Mouse (Mus musculus) right cerebral cortex, postnatal 4 days (tissue): ENCODE results near the gene Gdpd5.

Experiments
- DNase-seq: peaks from one replicate; pipeline ENCODE4 v3.0.0-alpha.2; 2022

Gene Gdpd5

DNA sequence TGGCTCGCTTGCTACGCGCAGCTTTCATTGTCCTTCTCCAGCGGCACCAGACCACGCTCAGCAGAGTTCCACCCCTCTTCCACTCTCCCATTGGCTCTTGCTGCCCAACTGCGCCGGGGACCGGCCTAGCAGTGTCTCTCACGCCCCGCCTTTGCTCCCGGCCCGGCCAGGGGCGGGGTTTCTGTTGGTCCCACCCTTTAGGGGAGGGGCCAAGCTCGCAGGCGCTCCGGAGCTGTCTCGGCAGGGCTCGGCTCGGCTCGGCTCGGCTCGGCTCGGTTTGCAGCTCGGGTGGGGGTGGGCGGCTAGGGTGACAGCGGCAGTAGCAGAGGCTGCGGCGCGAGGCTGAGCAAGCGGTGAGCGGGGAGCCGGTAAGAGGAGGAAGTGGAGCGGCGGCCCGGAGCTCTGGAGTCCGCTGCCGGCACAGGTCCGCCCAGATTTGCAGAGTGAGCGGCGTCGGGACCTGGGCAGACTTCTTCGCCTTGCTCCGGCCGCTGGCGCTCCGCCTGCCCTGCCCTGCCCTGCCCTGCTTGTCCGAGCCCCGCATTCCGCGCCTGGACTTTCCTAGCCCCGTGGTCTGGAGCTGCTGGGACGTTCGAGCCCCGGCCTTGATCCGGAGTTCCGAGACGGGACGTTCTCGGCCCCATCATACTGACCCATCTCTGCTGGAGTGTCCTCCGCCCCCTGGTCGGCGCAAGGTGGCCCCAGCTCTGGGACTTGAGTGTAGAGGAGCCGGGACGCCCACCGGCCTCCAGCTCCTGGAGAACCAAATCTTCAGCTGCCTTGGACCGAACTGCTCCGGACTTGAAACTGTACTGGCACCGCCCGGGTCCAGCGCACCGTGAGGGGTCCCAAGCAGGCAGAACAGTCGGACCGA is at the start of gene Gdpd5:
TSS of gene Gdpd5 (plus strand) at position 201 of the 874 bp plus-strand sequence.
- DNase-seq = peak; percentile 99

DNA sequence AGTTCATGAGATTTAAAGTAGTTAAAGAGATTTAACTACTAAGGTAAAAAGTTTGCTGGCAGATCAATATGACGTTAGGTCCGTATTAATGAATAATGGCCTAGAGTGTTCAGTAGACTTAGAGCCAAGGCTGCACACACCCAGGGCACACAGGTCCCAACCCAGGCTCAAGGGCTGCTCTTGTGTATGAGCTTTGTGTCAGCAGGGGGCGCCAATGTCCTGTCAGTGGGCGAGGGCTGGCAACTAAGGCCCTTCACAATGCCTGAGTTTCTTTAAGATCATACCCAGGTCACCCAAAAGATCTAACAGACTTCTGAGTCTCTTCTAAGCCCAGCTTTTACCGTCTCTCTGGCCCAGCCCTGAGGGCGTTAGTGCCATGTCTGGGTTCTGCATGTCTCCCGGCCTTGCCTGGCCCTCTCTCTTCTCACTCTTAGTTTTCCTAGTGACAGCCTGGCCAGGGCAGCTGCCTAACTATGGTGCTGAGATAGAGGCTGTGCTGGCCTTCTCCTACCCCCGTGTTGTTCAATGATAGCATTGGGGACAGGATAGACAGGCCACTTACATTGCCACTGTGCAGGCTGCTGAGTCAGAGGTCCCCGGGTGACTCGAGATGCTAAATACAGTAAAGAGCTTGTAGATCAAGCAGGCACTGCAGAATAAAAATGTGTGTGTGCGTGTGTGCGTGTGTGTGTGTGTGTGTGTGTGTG is 48.3 kb upstream of the Gdpd5 start:
- DNase-seq = peak; percentile 87

DNA sequence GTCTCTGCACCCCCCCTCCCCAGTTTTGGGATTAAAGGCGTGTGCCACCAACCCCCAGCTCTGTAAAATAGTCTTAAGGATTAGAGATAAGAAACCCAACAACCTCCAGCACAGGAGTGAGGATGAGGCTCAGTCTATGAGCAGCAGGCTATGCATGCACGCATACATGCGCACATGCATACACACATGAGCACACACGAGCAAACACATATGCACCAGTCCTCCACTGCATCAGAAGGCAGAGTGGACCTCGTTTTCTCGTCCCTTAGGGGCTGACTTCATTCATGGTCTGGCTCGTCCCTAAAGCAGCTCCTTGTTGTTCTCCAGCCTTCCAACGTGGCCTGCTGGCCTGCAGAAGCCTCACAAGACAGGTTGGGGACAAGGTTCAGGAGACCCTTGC is 40.5 kb upstream of the Gdpd5 start:
- no peak for DNase-seq

- no peak for DNase-seq
Observed at GRCm38 (mm10) chr7:99343577-99343976, 37.6 kb upstream of the Gdpd5 start.

DNA sequence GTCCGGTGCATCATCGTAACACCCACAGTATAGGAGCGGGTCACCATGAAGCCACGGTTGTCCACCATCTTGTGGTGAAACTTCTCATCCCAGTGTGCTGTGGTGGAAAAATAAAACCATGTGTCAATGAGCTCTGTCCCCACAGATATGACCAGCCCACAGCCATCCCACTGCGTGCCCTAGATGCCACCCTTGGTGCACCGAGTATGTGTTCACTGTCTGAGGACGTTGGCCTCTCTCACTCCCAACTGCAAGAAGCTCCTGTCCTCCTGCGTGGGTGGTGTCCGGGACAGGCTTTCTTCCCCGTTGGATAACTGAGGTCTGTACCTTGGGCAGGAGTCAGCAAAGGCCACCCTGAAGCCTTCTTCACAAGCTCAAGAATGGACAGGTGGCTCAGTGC is 33.9 kb upstream of the Gdpd5 start:
- DNase-seq = no peak

GRCm38 (mm10) chr7:99348883-99349282 is 32.3 kb upstream of the Gdpd5 start:
- DNase-seq = no peak

- no peak for DNase-seq
Observed at GRCm38 (mm10) chr7:99349782-99350720, 31.2 kb upstream of the Gdpd5 start.

DNA sequence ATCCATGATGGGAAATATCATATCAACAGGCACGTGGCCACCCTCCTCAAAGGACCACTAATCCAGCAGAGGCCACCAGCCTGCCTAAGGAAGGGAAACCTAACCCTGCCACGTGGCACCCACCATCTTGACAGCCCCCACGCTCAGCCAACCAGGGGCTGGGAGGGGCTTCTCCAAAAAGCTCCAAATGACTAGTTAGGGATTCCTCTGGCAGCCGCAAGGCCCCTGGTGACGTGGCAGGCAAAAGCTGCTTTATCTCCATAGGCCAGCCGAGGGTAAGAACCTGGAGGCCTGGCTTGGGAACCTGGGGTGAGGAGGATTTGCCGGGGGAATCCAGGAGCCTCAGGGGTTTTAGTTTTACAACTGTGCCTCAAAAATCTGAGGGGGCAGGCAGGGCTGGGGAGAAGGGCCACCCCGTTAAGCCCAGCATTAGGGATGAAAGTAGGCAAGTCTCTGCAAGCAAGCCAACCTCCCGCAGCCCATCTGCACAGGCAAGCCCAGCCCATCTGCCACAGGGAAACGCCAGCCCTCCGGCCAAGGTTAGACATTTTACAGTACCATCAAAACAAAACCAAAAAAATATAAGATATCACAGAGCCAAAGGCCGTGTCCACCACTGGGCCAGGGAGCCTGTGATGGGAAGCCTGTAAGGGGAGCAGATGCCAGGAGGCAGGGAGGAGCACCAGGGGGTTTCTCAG is 30.0 kb upstream of the Gdpd5 start:
- no peak for DNase-seq

- DNase-seq = no peak
Observed at GRCm38 (mm10) chr7:99351802-99352517, 29.3 kb upstream of the Gdpd5 start.

GRCm38 (mm10) chr7:99352526-99353400 is 28.5 kb upstream of the Gdpd5 start, which contains the start of gene Serpinh1:
Gene Serpinh1, minus strand, starts transcription at chr7:99353239.
- peak; percentile 51 for DNase-seq

DNA sequence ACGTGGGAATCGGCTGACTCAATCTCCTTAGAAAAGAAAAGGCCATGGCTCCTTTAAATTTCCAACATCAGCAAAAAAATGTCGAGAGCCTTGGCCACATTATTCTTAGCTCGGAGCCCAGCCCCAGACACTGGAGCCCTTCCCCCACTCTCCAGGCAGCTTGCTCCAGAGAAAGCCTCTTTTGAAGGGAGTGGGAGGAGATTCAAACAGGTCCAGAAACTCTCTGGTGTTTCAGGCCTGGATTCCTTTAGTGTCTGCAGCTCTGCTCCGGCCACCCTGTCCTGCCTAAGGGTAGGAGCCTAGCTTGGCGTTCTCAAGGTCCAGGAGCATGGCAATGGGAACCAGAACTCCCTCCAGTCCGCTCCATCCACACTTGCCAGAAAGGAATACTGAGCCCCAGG is 25.5 kb upstream of the Gdpd5 start:
- peak; percentile 66 for DNase-seq

DNA sequence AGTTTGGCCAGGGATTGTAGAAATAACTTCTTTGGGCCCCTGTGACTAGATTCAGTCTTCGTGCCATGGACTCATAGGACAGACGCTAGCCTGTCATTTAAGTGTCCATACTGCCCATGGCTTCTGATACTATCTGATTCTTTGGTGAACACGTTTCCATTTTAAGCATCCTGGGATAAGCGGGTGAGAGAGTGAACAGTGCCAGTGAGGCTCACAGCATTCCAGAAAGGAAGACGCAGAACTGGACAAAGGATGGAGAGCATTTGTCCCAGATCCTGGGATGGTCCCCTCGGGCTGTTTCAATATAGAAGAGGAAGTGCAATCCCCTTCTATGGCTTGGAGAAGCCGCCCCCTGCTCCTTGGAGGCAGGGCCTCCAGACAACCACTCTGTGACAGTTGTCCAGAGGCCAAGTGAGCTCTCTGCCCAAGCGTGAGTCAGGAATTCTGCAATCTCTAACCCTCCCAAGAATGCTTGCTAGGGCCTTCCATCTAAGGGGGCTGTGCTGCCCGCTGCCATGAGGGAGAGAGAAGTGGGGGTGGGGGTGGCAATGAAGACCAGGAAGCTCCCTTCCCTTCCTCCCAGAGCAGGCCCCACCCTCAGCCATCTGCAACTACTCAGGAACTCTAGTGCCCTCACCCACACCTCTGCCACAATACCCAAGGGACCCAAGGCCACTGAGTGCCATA is 24.8 kb upstream of the Gdpd5 start:
- no peak for DNase-seq

DNA sequence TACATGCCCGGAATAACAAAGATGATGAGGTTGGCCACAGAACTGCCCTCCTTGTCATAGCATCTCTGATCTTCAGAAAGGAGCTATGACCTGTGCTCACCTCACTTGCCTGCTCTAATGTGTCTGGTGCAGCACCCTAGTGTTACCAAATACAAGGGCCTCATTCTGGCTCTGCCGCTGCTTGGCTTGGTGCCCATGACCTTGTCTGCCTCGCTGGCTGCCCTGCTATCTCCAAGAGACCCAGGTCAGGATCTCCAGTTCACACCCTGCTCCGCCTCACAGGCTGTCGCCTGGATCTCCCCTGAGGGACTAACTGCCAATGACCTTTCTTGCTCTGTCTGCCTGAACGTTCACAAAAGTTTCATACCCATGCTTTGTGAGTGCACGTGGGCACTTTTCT is 24.0 kb upstream of the Gdpd5 start:
- no peak for DNase-seq

DNA sequence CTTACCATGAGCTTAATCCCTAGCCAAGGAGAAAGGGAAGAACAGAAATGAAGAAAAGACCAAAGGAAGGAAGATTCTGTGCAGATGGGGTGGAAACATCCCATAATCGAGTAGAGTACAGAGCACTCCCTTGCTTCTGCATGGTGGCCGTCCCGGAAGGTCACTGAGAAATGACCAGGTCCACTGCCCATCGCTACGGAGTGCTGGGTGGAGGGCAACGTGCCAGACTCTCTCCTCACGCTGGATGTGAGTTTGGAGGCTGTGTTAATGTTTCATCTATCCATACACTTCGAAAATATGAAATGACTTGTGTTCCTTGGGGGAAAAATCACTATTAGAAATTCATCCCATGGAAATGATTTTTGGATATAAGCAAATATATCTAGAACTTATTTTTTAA is 22.8 kb upstream of the Gdpd5 start:
- no peak for DNase-seq

DNA sequence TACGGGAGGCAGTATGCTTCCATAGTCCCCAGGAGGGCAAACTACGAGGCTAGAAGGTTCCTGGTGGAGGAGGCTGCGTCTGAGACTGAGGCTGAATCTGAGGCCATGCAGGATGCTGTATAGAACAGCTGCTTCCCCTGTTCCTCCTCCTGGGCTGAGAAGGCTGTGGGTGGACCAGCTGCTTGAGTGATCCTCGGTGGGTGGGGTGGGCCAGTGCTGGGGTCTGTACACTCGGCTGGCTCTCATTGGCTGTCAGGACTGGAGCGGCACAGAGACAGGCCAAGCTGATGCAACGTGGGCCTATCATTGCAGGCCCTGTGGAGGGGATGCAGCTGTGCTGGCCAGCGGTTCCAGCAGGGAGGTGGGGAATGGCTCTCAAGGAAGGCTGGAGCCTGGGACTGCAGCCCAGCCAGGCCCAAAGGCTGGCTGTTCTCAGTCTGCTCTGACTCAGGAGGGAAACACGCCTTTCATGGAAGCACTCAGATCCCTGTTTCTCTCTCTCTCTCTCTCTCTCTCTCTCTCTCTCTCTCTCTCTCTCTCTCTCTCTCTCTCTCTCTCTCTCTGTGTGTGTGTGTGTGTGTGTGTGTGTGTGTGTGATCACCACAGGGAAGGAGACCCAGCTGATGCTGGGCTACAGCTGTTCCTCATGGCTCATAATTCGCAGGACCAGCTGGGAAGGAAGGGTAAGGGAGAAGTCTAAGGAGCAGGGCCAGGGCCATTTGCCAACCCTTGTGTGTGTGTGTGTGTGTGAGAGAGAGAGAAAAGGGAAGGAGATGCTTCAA is 21.0 kb upstream of the Gdpd5 start:
- DNase-seq = peak; percentile 60

- no peak for DNase-seq
Observed at GRCm38 (mm10) chr7:99360803-99361414, 20.3 kb upstream of the Gdpd5 start.

GRCm38 (mm10) chr7:99362137-99362536 is 19.1 kb upstream of the Gdpd5 start:
- DNase-seq = no peak

- DNase-seq = peak; percentile 51
Observed at GRCm38 (mm10) chr7:99365069-99365468, 16.1 kb upstream of the Gdpd5 start.

DNA sequence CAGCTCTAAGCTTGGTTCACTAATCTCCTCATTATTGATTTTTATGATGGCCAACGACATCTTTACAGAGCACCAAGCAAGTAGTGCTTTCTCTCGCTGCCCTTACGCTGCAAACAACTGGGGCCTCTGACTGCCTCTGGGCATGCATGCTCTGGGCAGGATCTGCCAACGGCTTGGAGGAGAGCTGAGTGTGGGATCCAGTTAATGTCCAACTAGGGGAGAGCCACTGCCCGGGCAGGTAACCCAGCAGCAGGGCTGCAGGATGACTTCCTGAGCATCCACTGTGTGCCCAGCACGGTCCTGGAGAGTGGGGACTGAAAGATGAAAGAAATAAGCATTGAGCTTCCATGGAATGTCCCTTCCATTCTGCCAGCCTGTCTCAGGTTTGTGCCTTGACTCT is 14.5 kb upstream of the Gdpd5 start:
- no peak for DNase-seq
